Mouse (Mus musculus) ES-E14 (cell line): ENCODE results near the gene Rrad.

ENCODE experiments used
- HCFC1 ChIP-seq: IDR thresholded peaks from 2 replicates; pipeline ENCODE4 v1.6.1; 2012; ENCODE audit warnings: low read length, inconsistent platforms, borderline replicate concordance; ENCODE audit not compliant: insufficient read depth
- ZC3H11A ChIP-seq: IDR thresholded peaks from 2 replicates; pipeline ENCODE4 v1.6.1; 2012; ENCODE audit warnings: low read depth, mild to moderate bottlenecking, inconsistent platforms, low read length, borderline replicate concordance
- ZNF384 ChIP-seq: IDR thresholded peaks from 2 replicates; pipeline ENCODE4 v1.6.1; 2012; ENCODE audit warnings: low read depth, low read length, inconsistent platforms

- TF ChIP-seq ZNF384 (no peak), HCFC1 (no peak), ZC3H11A (no peak)
Observed at GRCm38 (mm10) chr8:104640831-104641370, 9.8 kb upstream of the Rrad start.
